Mouse (Mus musculus) heart, embryonic 10.5 days (tissue): ENCODE data around the gene Fam193a. TPM values are rescaled to one million over a fixed set of nuclear protein-coding genes. Genes with fewer than 3 reads are reported as not detected.
A peak's percentile ranks its signal among the peaks of the same experiment; 100 is the strongest.

Source experiments
- DNase-seq: peaks from one replicate; pipeline ENCODE4 v3.0.0-alpha.2; 2017; ENCODE audit warnings: low spot score
- H3K27ac ChIP-seq: fragments of 300-500 bp; sonication (generic); 2 replicates; pipeline ENCODE4 v1.5.1; 2016; ENCODE audit warnings: mild to moderate bottlenecking
- H3K27me3 ChIP-seq: fragments of 300-500 bp; sonication (generic); 2 replicates; pipeline ENCODE4 v1.6.1; 2016; ENCODE audit warnings: mild to moderate bottlenecking; ENCODE audit not compliant: poor library complexity, insufficient read depth, severe bottlenecking
- H3K36me3 ChIP-seq: fragments of 300-500 bp; sonication (generic); 2 replicates; pipeline ENCODE4 v1.6.1; 2016; ENCODE audit warnings: mild to moderate bottlenecking, moderate library complexity
- H3K4me1 ChIP-seq: fragments of 300-500 bp; sonication (generic); 2 replicates; pipeline ENCODE4 v1.6.1; 2016; ENCODE audit warnings: mild to moderate bottlenecking
- H3K4me3 ChIP-seq: fragments of 300-500 bp; sonication (generic); 2 replicates; pipeline ENCODE4 v1.5.1; 2016; ENCODE audit warnings: mild to moderate bottlenecking, moderate library complexity
- H3K9me3 ChIP-seq: fragments of 300-500 bp; sonication (generic); 2 replicates; pipeline ENCODE4 v1.6.1; 2016; ENCODE audit warnings: mild to moderate bottlenecking, moderate library complexity
- WGBS: fragments of 180-500 bp; shearing (Covaris S2); methylation state at CpG from one replicate; pipeline ENCODE4 v1.1.7; 2016; 5-methylcytosine and 5-hydroxymethylcytosine counted together
- polyA plus RNA-seq: library from polyadenylated mRNA; unstranded; fragments of >200 nt; fragmentation: Nextera tagmentation; extraction: Ambion mirVana; gene quantifications from 2 replicates; pipeline ENCODE4 v1.2.1, GENCODE M21; 2016

Gene Fam193a
- polyA plus RNA-seq, 1 experiment from 2014 or later, result 11.4 TPM

DNA sequence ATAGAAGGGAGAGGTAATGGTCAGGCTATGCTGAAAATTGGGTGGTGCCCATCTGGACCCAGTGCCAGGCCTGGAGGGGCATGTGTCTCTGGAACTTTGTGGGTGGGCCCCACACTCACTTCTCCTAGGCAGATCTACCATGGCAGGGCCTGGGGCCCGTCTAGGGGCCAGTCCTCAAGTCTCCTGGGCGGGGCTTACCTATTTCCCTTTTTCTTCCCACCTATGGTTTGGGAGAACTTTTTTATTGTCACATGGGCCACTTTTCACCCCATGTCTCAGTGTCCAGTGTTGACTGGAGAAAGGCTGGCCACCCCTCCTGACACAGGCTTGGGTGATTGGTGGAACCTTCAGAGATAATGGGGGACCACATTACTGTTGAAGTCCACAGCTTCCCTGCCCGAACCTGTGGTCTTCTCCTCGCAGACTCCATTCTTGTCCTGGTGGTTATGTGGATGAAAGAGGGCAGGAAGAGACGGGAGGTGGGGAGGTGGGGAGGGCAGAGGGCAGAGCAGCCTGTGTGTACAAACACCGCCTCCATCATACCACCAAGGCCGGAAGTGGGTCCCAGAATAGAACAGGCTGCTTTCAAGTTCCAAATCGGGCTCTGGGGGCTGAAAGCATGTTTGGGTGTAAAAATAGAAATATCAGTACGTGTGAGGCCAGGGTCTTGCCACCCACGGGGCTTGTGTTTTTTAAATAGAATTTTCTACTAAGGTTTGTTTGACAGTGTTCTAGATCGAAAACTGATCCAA, 150.9 kb downstream of the Fam193a start:
- 47% methylated on average over 11 of the region's 11 CpGs for WGBS
- peak overlapping the region; percentile 84 for H3K27ac ChIP-seq
- no peak overlapping the region for H3K4me3 ChIP-seq
- peaks cover 11% of the 10 kb centered on the region; the same call in 1 of the 2 replicates for H3K27me3 ChIP-seq
- H3K4me1 ChIP-seq, result peaks cover 25% of the 10 kb centered on the region
- H3K9me3 ChIP-seq, result no peaks in the 10 kb centered on the region
- DNase-seq, result no peak
- H3K36me3 ChIP-seq, result no peaks in the 10 kb centered on the region

DNA sequence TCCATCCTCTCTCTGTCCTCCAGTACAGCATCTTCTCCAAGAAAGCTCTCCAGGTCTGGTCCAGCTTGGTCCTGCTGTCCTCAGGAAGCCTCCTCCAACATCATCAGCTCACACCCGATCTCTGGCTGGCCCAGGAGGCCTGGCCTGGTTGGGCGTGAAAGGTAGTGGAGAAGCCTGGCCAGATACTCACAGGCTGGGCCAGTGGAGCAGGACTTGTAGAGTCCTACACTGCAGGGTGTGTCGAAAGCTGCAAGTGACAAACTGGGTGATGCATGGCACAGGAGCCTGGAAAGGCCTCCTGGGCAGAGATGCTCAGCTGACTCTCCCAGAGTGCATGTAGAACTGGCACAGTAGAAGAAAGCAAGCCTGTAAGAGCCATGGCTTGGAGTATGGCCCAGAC, 151.6 kb downstream of the Fam193a start:
- no peak for DNase-seq
- Histone ChIP-seq H3K9me3 (no peaks in the 10 kb centered on the region), H3K4me3 (no peak overlapping the region), H3K4me1 (peaks cover 32% of the 10 kb centered on the region), H3K36me3 (no peaks in the 10 kb centered on the region), H3K27me3 (peaks cover 11% of the 10 kb centered on the region), H3K27ac (peak overlapping the region; percentile 84)
- WGBS, result 73% methylated on average over 3 of the region's 3 CpGs

GRCm38 (mm10) chr5:34523958-34524485, 154.3 kb downstream of the Fam193a start:
- WGBS, result 59% methylated on average over 4 of the region's 4 CpGs
- Histone ChIP-seq H3K4me1 (peaks cover 37% of the 10 kb centered on the region), H3K27me3 (peaks cover 26% of the 10 kb centered on the region), H3K36me3 (no peaks in the 10 kb centered on the region), H3K9me3 (no peaks in the 10 kb centered on the region), H3K27ac (no peak overlapping the region), H3K4me3 (no peak overlapping the region)
- DNase-seq, result no peak

- Histone ChIP-seq H3K27me3 (peaks cover 26% of the 10 kb centered on the region), H3K27ac (no peak overlapping the region), H3K4me3 (no peak overlapping the region), H3K9me3 (no peaks in the 10 kb centered on the region), H3K36me3 (no peaks in the 10 kb centered on the region), H3K4me1 (peaks cover 37% of the 10 kb centered on the region)
- DNase-seq, result no peak
These were observed 154.8 kb downstream of the Fam193a start for GRCm38 (mm10) chr5:34524511-34524910.

GRCm38 (mm10) chr5:34525663-34526476, 156.1 kb downstream of the Fam193a start, which contains the start of gene Sh3bp2:
Gene Sh3bp2, plus strand, starts transcription at chr5:34525838.
- Histone ChIP-seq H3K27ac (peak within 1 kb of the TSS; percentile 84), H3K36me3 (no peaks in the 10 kb centered on the region), H3K9me3 (no peaks in the 10 kb centered on the region), H3K4me3 (peak within 1 kb of the TSS; percentile 72), H3K4me1 (peaks cover 28% of the 10 kb centered on the region), H3K27me3 (peaks cover 26% of the 10 kb centered on the region)
- WGBS, result 2% methylated on average over 38 of the region's 38 CpGs
- DNase-seq, result peak; percentile 96

DNA sequence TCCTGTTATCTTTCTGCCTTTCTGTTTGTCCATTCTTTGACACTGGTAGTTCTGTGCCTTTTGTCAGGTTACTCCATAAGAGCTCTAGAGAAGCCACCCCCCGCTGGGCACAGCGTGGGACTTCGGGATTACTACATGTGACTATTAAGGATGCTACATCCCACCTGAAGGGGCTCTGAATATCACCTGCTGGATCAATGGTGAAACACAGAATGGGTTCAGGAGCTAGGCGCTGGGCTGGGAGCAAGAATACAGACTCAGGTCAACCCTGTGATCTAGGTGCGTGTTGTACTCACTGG, 156.7 kb downstream of the Fam193a start:
- WGBS, result 33% methylated on average over 5 of the region's 5 CpGs
- Histone ChIP-seq H3K4me3 (peak overlapping the region; percentile 72), H3K9me3 (no peaks in the 10 kb centered on the region), H3K4me1 (peaks cover 28% of the 10 kb centered on the region), H3K27me3 (peaks cover 26% of the 10 kb centered on the region), H3K27ac (no peak overlapping the region), H3K36me3 (no peaks in the 10 kb centered on the region)
- DNase-seq, result no peak

- Histone ChIP-seq H3K36me3 (no peaks in the 10 kb centered on the region), H3K4me1 (peaks cover 22% of the 10 kb centered on the region), H3K27ac (no peak overlapping the region), H3K27me3 (peaks cover 26% of the 10 kb centered on the region), H3K9me3 (no peaks in the 10 kb centered on the region), H3K4me3 (no peak overlapping the region)
- DNase-seq, result no peak
- 86% methylated on average over 2 of the region's 2 CpGs for WGBS
These were observed 157.6 kb downstream of the Fam193a start for GRCm38 (mm10) chr5:34527352-34527751.

DNA sequence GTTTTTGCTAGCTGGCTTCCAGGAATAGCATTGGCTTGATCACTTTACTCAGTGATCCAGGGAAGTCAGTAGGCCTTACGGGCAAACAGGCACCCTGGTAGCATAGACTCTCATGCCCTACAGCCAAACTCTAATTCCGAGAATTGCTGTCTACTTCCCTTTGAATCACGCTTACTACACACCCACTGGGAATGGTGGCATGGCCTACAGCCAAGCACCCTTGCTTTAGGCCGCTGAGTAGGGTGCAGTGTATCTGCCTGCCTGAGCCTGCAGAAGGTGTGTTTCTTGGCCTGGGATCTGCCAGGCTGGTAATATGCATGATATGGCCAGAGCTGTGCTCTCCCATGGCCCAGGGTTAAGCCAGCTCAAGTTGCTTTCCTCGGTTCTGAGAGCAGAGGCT, 159.0 kb downstream of the Fam193a start:
- 75% methylated on average over 5 of the region's 5 CpGs for WGBS
- H3K27ac ChIP-seq, result no peak overlapping the region
- no peak for DNase-seq
- peaks cover 31% of the 10 kb centered on the region for H3K4me1 ChIP-seq
- no peak overlapping the region for H3K4me3 ChIP-seq
- H3K36me3 ChIP-seq, result no peaks in the 10 kb centered on the region
- H3K9me3 ChIP-seq, result no peaks in the 10 kb centered on the region
- H3K27me3 ChIP-seq, result peaks cover 21% of the 10 kb centered on the region

GRCm38 (mm10) chr5:34530116-34530515, 160.4 kb downstream of the Fam193a start:
- Histone ChIP-seq H3K4me1 (peaks cover 35% of the 10 kb centered on the region), H3K27ac (no peak overlapping the region), H3K36me3 (no peaks in the 10 kb centered on the region), H3K27me3 (peaks cover 16% of the 10 kb centered on the region), H3K4me3 (no peak overlapping the region), H3K9me3 (no peaks in the 10 kb centered on the region)
- no peak for DNase-seq
- WGBS, result 73% methylated on average over 5 of the region's 5 CpGs

- Histone ChIP-seq H3K4me1 (peaks cover 34% of the 10 kb centered on the region), H3K27me3 (peaks cover 16% of the 10 kb centered on the region), H3K4me3 (no peak overlapping the region), H3K9me3 (no peaks in the 10 kb centered on the region), H3K27ac (0 out of 2 replicates have a peak overlapping the region, but pooled peaks have one; percentile 17), H3K36me3 (no peaks in the 10 kb centered on the region)
- DNase-seq, result no peak
- 52% methylated on average over 4 of the region's 4 CpGs for WGBS
These were observed 161.0 kb downstream of the Fam193a start for GRCm38 (mm10) chr5:34530687-34531086.

GRCm38 (mm10) chr5:34533066-34533465, 163.3 kb downstream of the Fam193a start:
- Histone ChIP-seq H3K27ac (peak overlapping the region; percentile 37), H3K4me3 (no peak overlapping the region), H3K27me3 (no peaks in the 10 kb centered on the region), H3K9me3 (no peaks in the 10 kb centered on the region), H3K4me1 (peaks cover 22% of the 10 kb centered on the region), H3K36me3 (no peaks in the 10 kb centered on the region)
- 67% methylated on average over 5 of the region's 5 CpGs for WGBS
- DNase-seq, result no peak

DNA sequence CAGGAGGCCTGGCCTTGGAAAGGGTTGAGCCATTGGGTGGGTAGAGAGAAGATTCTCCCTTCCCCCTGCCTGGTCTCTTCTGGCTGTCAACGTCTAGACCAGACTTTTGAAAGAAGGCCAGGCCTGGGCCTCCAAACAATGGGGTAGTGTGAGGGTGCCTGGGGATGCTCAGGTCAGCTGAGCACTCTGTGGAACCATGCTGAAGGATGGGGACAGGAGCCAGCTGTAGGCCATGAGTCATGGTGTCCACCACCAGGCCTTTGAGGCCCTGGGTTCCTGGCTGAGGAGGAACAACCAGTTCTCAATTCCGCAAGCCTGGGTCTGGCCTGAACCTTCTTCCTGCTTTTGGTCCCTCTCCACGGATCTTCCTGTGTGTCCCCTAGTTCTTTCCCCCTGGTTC, 164.1 kb downstream of the Fam193a start:
- H3K27ac ChIP-seq, result peak overlapping the region; percentile 37; the same call in 1 of the 2 replicates
- no peak for DNase-seq
- no peaks in the 10 kb centered on the region for H3K27me3 ChIP-seq
- no peaks in the 10 kb centered on the region for H3K9me3 ChIP-seq
- no peak overlapping the region for H3K4me3 ChIP-seq
- no peaks in the 10 kb centered on the region for H3K36me3 ChIP-seq
- 53% methylated on average over 3 of the region's 3 CpGs for WGBS
- peaks cover 26% of the 10 kb centered on the region for H3K4me1 ChIP-seq
